Mouse (Mus musculus) thymus, adult 2 months (tissue): ENCODE data around the gene Mgea5. TPM values are rescaled to one million over a fixed set of nuclear protein-coding genes. Genes with fewer than 3 reads are reported as not detected.
A peak's percentile ranks its signal among the peaks of the same experiment; 100 is the strongest.

ENCODE experiments used
- DNase-seq: peaks from one replicate; pipeline ENCODE4 v3.0.0; 2021
- H3K27ac ChIP-seq: fragments of 200-500 bp; 2 replicates; pipeline ENCODE4 v1.5.1; 2012; ENCODE audit warnings: low read length, control low read depth; ENCODE audit not compliant: control insufficient read depth, insufficient read depth
- H3K27me3 ChIP-seq: fragments of 200-500 bp; 2 replicates; pipeline ENCODE4 v1.6.1; 2012; ENCODE audit warnings: mild to moderate bottlenecking, low read length, moderate library complexity, mixed read lengths; ENCODE audit not compliant: control insufficient read depth, insufficient read depth
- H3K36me3 ChIP-seq: fragments of 200-500 bp; 2 replicates; pipeline ENCODE4 v1.6.1; 2012; ENCODE audit warnings: mild to moderate bottlenecking, low read length, moderate library complexity; ENCODE audit not compliant: control insufficient read depth, insufficient read depth
- H3K4me1 ChIP-seq: fragments of 200-500 bp; replicated peaks from 2 replicates; pipeline ENCODE4 v1.6.1; 2012; ENCODE audit warnings: low read length; ENCODE audit not compliant: control insufficient read depth, insufficient read depth
- H3K4me3 ChIP-seq: fragments of 200-500 bp; 2 replicates; pipeline ENCODE4 v1.5.1; 2012; ENCODE audit warnings: mild to moderate bottlenecking, low read length, control low read depth, moderate library complexity; ENCODE audit not compliant: control insufficient read depth, insufficient read depth
- CTCF ChIP-seq: fragments of 200-500 bp; IDR thresholded peaks from 2 replicates; pipeline ENCODE4 v1.5.1; 2012; ENCODE audit warnings: mild to moderate bottlenecking, control low read depth, low read length, moderate library complexity, borderline replicate concordance; ENCODE audit not compliant: control insufficient read depth, poor library complexity, insufficient read depth; ENCODE audit errors: extremely low read depth
- POLR2A ChIP-seq: fragments of 200-500 bp; IDR thresholded peaks from 2 replicates; pipeline ENCODE4 v1.6.1; 2012; ENCODE audit warnings: mild to moderate bottlenecking, low read length, control low read depth, moderate library complexity; ENCODE audit not compliant: control insufficient read depth, poor library complexity, insufficient read depth; ENCODE audit errors: extremely low read depth
- WGBS: fragments of 180-500 bp; shearing (Covaris S2); methylation state at CpG from one replicate; pipeline ENCODE4 v1.1.7; 2018; 5-methylcytosine and 5-hydroxymethylcytosine counted together
- polyA plus RNA-seq: library from polyadenylated mRNA; depleted of rRNA; stranded (reverse); fragments of >200 nt; gene quantifications from 2 replicates; pipeline ENCODE4 v1.2.3, GENCODE M21; 2012

The Mgea5 gene
- polyA plus RNA-seq, 1 experiment, result 74.2 TPM

DNA sequence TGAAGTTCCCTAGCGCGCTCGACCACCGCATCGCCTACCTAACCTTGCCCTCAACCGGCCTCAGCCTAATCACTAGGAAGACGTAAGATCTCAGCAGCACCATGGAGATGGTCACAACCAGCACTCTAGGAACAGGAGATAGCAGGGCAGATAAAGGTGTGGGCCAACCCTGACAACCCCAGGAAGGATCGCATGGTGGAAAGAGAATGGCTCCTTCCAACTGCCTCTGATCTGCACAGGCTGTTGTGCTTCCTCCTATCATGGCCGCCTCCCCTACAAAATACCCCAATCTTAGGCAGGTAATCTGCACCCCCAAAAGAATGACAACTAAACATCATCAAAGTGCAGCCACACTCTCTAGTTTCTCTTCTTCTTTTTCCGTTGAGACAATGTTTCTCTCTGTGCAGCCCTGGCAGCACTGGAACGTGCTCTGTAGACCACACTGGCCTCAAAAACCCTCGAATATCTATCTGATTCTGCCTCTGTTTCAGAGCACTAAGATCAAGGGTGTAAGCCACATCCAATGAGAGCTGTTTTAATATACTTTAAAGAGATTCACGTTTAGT, 3.2 kb downstream of the Mgea5 start:
- H3K36me3 ChIP-seq, result peaks cover 43% of the 10 kb centered on the region
- 0 out of 2 replicates have a peak overlapping the region, but pooled peaks have one; percentile 15 for H3K27ac ChIP-seq
- H3K27me3 ChIP-seq, result no peaks in the 10 kb centered on the region
- peaks cover 16% of the 10 kb centered on the region for H3K4me1 ChIP-seq
- TF ChIP-seq CTCF, result no peak
- no peak for TF ChIP-seq POLR2A
- peak overlapping the region; percentile 17 for H3K4me3 ChIP-seq
- DNase-seq, result no peak
- 50% methylated on average over 13 of the region's 13 CpGs for WGBS

DNA sequence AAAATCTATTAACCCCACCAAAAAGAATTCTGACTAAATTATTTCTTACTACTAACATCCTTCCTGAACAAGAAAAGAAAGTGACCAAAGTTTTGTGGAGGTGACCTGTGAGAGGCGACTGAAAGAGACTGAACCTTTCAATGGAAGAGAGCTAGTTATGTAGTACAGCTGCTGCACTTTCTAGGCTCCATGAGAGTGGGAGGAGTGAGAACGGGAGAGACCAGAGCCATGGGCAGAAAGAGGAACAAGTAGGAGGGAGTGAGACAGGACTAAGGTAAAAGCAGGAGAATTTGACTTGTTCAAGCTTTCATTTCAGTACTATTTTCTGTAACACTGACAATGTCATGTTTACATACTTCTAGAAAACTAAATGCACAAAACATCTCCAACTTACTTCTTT, 8.2 kb downstream of the Mgea5 start:
- Histone ChIP-seq H3K36me3 (peaks cover 92% of the 10 kb centered on the region), H3K4me1 (peaks cover 6% of the 10 kb centered on the region), H3K27ac (no peak overlapping the region), H3K27me3 (no peaks in the 10 kb centered on the region), H3K4me3 (no peak overlapping the region)
- WGBS, result 90% methylated on average over 2 of the region's 2 CpGs
- no peak for DNase-seq
- TF ChIP-seq CTCF (no peak), POLR2A (no peak)

DNA sequence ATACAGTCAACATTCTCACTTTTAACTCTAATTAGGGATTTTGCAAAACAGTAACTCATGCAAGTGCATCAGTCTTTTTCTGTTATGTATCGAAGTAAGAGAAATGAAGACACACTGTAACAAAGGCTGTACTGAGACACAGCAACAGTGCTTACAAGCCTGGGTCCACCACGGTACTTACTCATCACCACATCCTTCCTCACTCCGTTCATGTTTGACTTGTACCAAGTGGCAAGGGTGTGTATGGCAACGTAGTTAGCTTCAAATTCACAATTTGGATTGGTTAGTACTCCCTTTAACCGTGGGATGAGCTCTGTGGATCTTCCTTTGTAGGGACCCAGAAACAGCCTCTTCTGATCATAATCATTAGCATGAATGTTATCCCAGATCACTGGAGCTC, 12.1 kb downstream of the Mgea5 start:
- Histone ChIP-seq H3K27ac (no peak overlapping the region), H3K4me1 (no peaks in the 10 kb centered on the region), H3K4me3 (no peak overlapping the region), H3K27me3 (no peaks in the 10 kb centered on the region), H3K36me3 (peaks cover 99% of the 10 kb centered on the region)
- no peak for DNase-seq
- no peak for TF ChIP-seq POLR2A
- 73% methylated on average over 5 of the region's 5 CpGs for WGBS

DNA sequence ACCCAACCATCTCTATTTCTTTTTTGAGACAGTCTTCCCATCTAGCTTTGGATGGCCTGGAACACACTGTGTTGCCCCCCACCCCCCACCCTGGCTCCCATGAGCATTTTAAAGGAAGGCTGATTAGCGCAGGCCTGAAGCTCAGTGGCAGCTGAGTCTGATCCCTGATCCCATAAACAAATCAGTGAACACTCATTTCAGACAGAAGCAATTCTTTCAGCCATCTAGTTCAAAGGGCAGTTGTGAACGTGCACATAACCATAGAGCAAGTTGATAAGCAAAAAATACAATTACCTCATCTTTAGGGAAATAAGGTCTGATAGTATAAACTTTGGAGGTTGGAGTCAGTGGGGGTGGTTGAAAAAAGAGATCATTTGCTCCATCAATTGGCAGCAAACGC, 22.8 kb downstream of the Mgea5 start:
- no peak for TF ChIP-seq CTCF
- TF ChIP-seq POLR2A, result no peak

DNA sequence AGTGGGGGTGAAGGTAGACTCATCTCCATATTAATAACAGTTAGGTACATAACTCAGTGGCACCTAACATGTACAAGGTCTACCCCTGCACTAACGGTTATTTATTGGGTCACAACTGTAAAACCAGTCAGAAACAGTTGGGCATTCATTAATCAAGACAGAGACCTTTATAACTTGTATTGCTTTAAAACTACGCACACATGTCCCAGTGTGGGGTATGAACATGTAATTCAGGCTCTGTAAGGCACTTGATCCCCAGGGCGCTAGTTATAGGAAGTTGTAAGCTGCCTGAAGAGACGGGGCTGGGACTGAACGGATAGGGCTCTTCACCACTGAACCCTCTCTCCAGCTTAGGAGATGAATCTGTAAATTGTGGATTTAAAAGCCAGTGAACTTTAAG, 25.0 kb downstream of the Mgea5 start:
- no peak overlapping the region for H3K27ac ChIP-seq
- no peak for TF ChIP-seq POLR2A
- TF ChIP-seq CTCF, result no peak
- 98% methylated on average over 5 of the region's 5 CpGs for WGBS
- H3K4me3 ChIP-seq, result no peak overlapping the region
- peaks cover 97% of the 10 kb centered on the region for H3K36me3 ChIP-seq
- no peaks in the 10 kb centered on the region for H3K4me1 ChIP-seq
- no peak for DNase-seq
- no peaks in the 10 kb centered on the region for H3K27me3 ChIP-seq

More for the DNA sequence above, 22.8 kb downstream of the Mgea5 start:
- H3K27ac ChIP-seq, result no peak overlapping the region
- no peak for DNase-seq
- H3K36me3 ChIP-seq, result peaks cover 97% of the 10 kb centered on the region
- H3K4me1 ChIP-seq, result no peaks in the 10 kb centered on the region
- WGBS, result 97% methylated on average over 3 of the region's 3 CpGs
- H3K4me3 ChIP-seq, result no peak overlapping the region
- no peaks in the 10 kb centered on the region for H3K27me3 ChIP-seq

DNA sequence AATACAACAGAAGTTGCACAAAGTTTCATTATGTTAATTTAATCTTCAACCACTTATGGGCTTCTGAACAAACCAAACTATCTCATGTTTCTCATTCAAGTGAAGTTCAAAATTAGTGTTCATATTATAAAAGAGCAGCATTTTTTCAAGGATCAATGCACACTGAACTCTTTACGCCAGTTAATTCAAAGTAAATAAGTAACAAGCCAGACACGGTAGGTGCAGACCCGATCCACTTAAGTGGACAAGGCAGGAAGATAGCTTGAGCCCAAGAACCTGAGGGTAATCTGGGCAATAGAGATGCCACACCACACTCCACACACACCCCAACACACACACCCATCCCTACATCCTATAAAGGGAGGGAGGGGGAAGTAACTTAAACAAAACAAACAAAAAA, 30.1 kb downstream of the Mgea5 start:
- Histone ChIP-seq H3K27ac (no peak overlapping the region), H3K27me3 (no peaks in the 10 kb centered on the region), H3K4me3 (no peak overlapping the region), H3K4me1 (peaks cover 2% of the 10 kb centered on the region), H3K36me3 (peaks cover 62% of the 10 kb centered on the region)
- DNase-seq, result no peak
- WGBS, result 94% methylated on average over 3 of the region's 3 CpGs
- TF ChIP-seq CTCF (no peak), POLR2A (no peak)

DNA sequence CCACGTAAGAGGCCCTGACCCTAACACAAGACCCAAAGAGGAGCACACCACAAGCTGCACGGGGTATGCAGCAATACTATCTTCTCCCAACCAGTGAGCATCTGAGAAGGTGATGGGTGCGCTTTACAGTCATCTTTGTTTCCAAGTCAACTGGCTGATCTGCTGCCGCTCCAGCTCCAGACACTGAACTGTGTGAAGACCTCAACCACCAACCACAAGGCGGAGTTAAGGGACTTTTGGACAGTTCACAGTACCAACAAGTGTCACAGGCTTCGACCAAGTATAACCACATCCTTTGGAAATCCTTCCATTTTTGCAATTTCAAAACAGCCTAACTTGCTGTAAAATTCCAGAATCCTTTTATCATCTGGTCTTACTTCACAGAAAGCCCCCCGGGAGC, 31.8 kb downstream of the Mgea5 start:
- Histone ChIP-seq H3K36me3 (peaks cover 46% of the 10 kb centered on the region), H3K4me1 (peaks cover 14% of the 10 kb centered on the region), H3K4me3 (no peak overlapping the region), H3K27me3 (no peaks in the 10 kb centered on the region), H3K27ac (no peak overlapping the region)
- TF ChIP-seq POLR2A (no peak), CTCF (no peak)
- 47% methylated on average over 7 of the region's 7 CpGs for whole genome bisulfite sequencing
- no peak for DNase-seq
